9 mouse cellular contexts compared by ENCODE assay signal in the genomic region with DNA sequence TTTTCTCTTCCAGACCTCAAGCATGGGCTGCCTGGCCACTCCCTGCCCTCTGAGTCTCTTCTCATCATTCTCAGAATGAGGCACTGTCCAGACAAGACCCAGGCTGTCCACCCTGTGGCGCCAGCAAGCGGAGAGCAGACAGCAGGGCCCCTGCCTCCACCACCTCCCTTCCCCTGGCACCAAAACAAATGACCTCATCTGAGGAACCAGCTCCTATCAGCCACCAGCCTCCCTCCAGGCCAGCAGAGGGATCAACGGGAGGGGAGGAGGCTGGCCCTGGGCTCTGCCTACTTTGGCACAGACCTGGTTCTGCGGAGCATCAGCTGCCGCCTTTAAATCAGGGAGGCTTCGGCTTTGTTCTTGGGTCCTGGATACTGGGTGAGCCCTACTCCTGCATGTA. TPM values are rescaled to one million over a fixed set of nuclear protein-coding genes. Genes with fewer than 3 reads are reported as not detected.
DNase-seq lines count a peak whose midpoint lies in the region; ATAC-seq lines count a peak whose summit lies in the region.
"Had no signal": no experiment of that assay in that cellular context is flagged by ENCODE, and none has a peak within 500 bp of the region (broad histone marks: within the 10 kb centered on the region; RNA-seq: fewer than 3 reads in every experiment).

No protein-coding gene starts in this region.

- no peaks in the 10 kb centered on the region for H3K36me3 ChIP-seq in neural tube, embryonic 13.5 days
- H3K36me3 ChIP-seq: embryonic facial prominence, embryonic 13.5 days had no signal

- no peak overlapping the region for H3K4me2 ChIP-seq in neural tube, embryonic 13.5 days
- H3K4me2 ChIP-seq: embryonic facial prominence, embryonic 13.5 days had no signal

- intact Hi-C loops in gastrocnemius, postnatal 36 days (cut with DNase I), result no loop called here
- intact Hi-C loops in heart, postnatal 10 days (cut with DNase I), result no loop called here

- no peaks in the 10 kb centered on the region for H3K27me3 ChIP-seq in neural tube, embryonic 13.5 days
- H3K27me3 ChIP-seq: embryonic facial prominence, embryonic 13.5 days had no signal

- H3K27ac ChIP-seq in neural tube, embryonic 13.5 days (replicated peaks), result no peak overlapping the region
- H3K27ac ChIP-seq: embryonic facial prominence, embryonic 13.5 days had no signal

- H3K4me1 ChIP-seq in neural tube, embryonic 13.5 days (replicated peaks), result no peaks in the 10 kb centered on the region
- H3K4me1 ChIP-seq: embryonic facial prominence, embryonic 13.5 days had no signal

- no peaks in the 10 kb centered on the region for H3K9me3 ChIP-seq in neural tube, embryonic 13.5 days
- H3K9me3 ChIP-seq: embryonic facial prominence, embryonic 13.5 days had no signal

- no peak overlapping the region for H3K9ac ChIP-seq in neural tube, embryonic 13.5 days
- H3K9ac ChIP-seq: embryonic facial prominence, embryonic 13.5 days had no signal

- WGBS in neural tube, embryonic 13.5 days, result 33% methylated on average over 6 of the region's 6 CpGs

- peak; percentile 10 for DNase-seq in gastrocnemius, adult 18-20 months (ENCODE audit: low spot score)
- DNase-seq in gastrocnemius, postnatal 36 days, result no peak
- peak; percentile 23 to 55 for DNase-seq in adrenal gland, postnatal 4 days (ENCODE audit: low spot score in 2 of 2)
- DNase-seq in fibroblast of lung, adult 2 months (ENCODE audit: low read depth), result peak; percentile 51
- peak; percentile 91 to 92 for DNase-seq in heart, postnatal 10 days
- DNase-seq in left cerebral cortex, adult 9 months (ENCODE audit: low spot score in 2 of 2), result peak; percentile 33 to 67
- no peak for DNase-seq in spleen, adult 18-20 months

- H3K4me3 ChIP-seq in neural tube, embryonic 13.5 days, result no peak overlapping the region
- H3K4me3 ChIP-seq: embryonic facial prominence, embryonic 13.5 days had no signal

- ATAC-seq in neural tube, embryonic 13.5 days (ENCODE audit: low read depth), result peak; percentile 72

RNA-seq across cellular contexts. Expression of gene Defb30, which starts 5.0 kb away (rescaled TPM):
- not detected for total RNA-seq in gastrocnemius, adult 18-20 months (2021)
- total RNA-seq in gastrocnemius, postnatal 36 days (2021), result not detected
- not detected for total RNA-seq in adrenal gland, postnatal 4 days (2021)
- not detected for total RNA-seq in heart, postnatal 10 days (2021)
- polyA plus RNA-seq in neural tube, embryonic 13.5 days (2015; fragmentation: Nextera tagmentation; extraction: Ambion mirVana), result not detected in 2 replicates
- polyA plus RNA-seq: embryonic facial prominence, embryonic 13.5 days had no signal

RNA-seq across cellular contexts. Expression of gene Defb42, which starts 7.9 kb away (rescaled TPM):
- not detected for total RNA-seq in gastrocnemius, adult 18-20 months (2021)
- total RNA-seq in gastrocnemius, postnatal 36 days (2021), result not detected
- total RNA-seq in adrenal gland, postnatal 4 days (2021), result 1 to 10 TPM in 1 of 2 experiments, under 1 TPM in 1; 0.82 to 1.8 TPM
- under 1 TPM; 0.69 to 0.86 TPM for total RNA-seq in heart, postnatal 10 days (2021)
- not detected in 2 replicates for polyA plus RNA-seq in neural tube, embryonic 13.5 days (2015; fragmentation: Nextera tagmentation; extraction: Ambion mirVana)
- polyA plus RNA-seq: embryonic facial prominence, embryonic 13.5 days had no signal

RNA-seq across cellular contexts. Expression of gene Defb43, which starts 43.2 kb away (rescaled TPM):
- not detected for total RNA-seq in gastrocnemius, adult 18-20 months (2021)
- total RNA-seq in gastrocnemius, postnatal 36 days (2021), result not detected
- not detected for total RNA-seq in adrenal gland, postnatal 4 days (2021)
- total RNA-seq in heart, postnatal 10 days (2021), result not detected
- polyA plus RNA-seq in neural tube, embryonic 13.5 days (2015; fragmentation: Nextera tagmentation; extraction: Ambion mirVana), result not detected in 2 replicates
- polyA plus RNA-seq: embryonic facial prominence, embryonic 13.5 days had no signal

RNA-seq across cellular contexts. Expression of gene Defb47, which starts 56.9 kb away (rescaled TPM):
- total RNA-seq in gastrocnemius, adult 18-20 months (2021), result not detected
- total RNA-seq in gastrocnemius, postnatal 36 days (2021), result not detected
- not detected for total RNA-seq in adrenal gland, postnatal 4 days (2021)
- total RNA-seq in heart, postnatal 10 days (2021), result not detected
- polyA plus RNA-seq in neural tube, embryonic 13.5 days (2015; fragmentation: Nextera tagmentation; extraction: Ambion mirVana), result not detected in 2 replicates
- polyA plus RNA-seq: embryonic facial prominence, embryonic 13.5 days had no signal

Comparison
In these comparisons a context has a peak if more than half of its experiments do, and no peak if none do; other contexts are left out.
1. DNase-seq: peak in gastrocnemius, adult 18-20 months (single experiment), adrenal gland, postnatal 4 days (2 of 2), fibroblast of lung, adult 2 months (single experiment), heart, postnatal 10 days (2 of 2) and left cerebral cortex, adult 9 months (2 of 2); none in gastrocnemius, postnatal 36 days (0 of 2) and spleen, adult 18-20 months (0 of 2).